Mouse (Mus musculus): ENCODE results near the gene Cdh16.

Cdh16 gene

GRCm38 (mm10) chr8:104570436-104571343, 53.5 kb downstream of the Cdh16 start:
- DNase-seq, result peak; percentile 95

GRCm38 (mm10) chr8:104569559-104569958, 54.6 kb downstream of the Cdh16 start:
- DNase-seq, result no peak

- DNase-seq, result no peak
These were observed 58.8 kb downstream of the Cdh16 start for GRCm38 (mm10) chr8:104565457-104565798.

- DNase-seq, result peak; percentile 93
These were observed 59.4 kb downstream of the Cdh16 start for GRCm38 (mm10) chr8:104564633-104565456.

- DNase-seq, result no peak
These were observed 63.5 kb downstream of the Cdh16 start for GRCm38 (mm10) chr8:104560731-104561130.

- DNase-seq, result no peak
These were observed 67.0 kb downstream of the Cdh16 start for GRCm38 (mm10) chr8:104557226-104557625.

GRCm38 (mm10) chr8:104555191-104555590, 69.0 kb downstream of the Cdh16 start:
- DNase-seq, result no peak
